Mouse (Mus musculus): ENCODE results near the gene Alpk1.
"Not testable (repeated sequence)": the region's sequence is repeated elsewhere in the genome, so short reads cannot be mapped to it uniquely, and the experiment has no call there.

The Alpk1 gene

DNA sequence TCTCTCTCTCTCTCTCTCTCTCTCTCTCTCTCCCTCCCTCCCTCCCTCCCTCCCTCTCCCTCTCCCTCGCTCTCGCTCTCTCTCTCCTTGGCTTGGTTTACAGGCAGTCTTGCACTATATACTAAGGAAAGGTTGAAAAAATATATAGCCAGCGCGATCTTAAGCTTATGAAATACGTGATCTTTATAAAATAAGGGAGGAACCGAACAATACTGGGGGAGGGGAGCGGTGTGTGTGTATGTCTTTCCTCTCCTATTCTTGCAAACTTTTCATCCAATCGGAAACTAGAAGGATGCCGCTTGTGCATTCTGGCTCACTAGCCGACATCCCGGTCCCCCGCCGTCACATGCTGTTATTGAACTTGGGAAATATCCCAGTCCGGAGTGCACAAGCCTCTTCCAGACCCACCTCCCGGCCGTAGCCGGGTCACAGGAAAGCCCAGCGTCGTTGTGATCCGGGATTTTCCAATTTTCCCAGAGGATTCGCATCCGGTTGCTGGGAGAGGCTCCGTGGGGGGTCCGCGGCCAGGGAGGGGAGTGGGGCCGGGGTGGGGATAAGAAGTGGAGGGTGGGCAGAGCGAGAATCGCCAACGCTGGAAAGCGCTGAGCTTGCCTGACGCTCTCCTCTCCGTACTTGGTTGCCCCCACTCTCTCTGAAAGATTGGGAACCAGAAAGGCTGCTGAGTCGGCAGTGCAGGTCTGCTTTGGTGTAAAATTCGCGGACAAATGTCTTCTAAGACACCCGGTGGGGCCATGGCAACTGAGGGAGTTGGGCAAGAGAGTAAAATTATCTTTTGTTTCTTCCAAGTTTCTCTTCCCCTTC lies 10.1 kb upstream of the Alpk1 start:
- DNase-seq (ENCODE audit: low spot score in 2 of 2) = peak in 1 of 2 experiments; percentile 28

DNA sequence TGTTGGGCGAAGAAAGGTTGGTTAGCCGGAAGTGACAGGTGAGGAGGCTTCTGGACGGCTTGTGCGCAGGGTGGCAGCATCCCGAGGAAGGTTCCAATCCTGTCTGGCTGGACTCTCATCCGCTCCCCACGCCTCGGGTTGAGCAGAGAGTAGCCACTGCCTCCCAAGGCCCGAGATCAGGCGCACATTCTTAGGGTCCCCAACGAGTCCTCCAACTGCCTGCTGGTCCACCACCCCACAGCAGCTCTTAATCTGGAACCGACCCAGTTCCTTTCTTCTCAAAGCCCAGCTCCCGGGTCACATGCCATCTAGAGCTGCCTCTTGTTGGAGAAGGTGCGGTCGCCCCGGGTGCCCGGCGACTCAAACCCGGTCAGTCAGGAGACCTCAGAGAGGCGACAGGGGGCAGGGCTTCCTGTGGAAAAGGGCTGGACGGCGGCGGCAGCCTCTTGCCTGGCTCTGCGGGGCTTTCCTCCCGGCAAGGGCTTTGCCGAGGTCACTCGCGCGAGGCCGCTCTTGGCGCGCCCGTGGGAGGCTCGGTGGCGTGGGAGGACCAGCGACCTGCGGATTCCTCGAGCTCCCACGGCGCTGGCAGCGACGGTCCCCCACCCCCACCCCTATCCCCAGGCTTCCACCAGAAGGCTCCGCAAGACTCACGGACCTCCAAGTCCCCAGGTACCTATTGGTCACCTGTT lies 9.3 kb upstream of the Alpk1 start, which contains the start of gene Tifa:
TSS of gene Tifa (plus strand) at position 306 of the 692 bp plus-strand sequence.
- peak; percentile 38 to 74 for DNase-seq (ENCODE audit: low spot score in 2 of 2)

- no peak for DNase-seq (ENCODE audit: low spot score in 2 of 2)
Observed at GRCm38 (mm10) chr3:127788919-127789318, 8.6 kb upstream of the Alpk1 start.

DNA sequence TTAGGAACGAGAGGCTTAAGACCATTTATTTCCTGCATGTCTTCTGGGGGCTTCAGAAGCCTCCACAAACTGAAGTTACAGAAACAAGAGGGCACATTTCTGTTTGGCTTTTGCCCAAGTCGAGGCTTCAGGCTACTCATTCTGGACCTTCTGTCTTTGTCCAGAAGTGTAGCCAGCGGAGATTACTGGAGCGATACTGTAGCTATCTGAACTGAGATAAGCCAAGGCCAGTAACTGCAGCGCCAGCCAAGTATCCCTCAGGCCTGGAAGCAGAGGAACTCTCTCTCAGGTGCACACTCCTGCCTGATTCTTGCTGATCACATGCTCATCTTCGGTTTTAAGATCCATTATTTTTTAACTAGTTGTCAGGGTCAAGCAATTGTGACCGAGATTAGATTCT lies 7.7 kb upstream of the Alpk1 start:
- no peak for DNase-seq (ENCODE audit: low spot score in 2 of 2)

- no peak for DNase-seq (ENCODE audit: low spot score in 2 of 2)
Observed at GRCm38 (mm10) chr3:127787032-127787431, 6.7 kb upstream of the Alpk1 start.

GRCm38 (mm10) chr3:127783680-127784079 lies 3.4 kb upstream of the Alpk1 start:
- not testable (repeated sequence) for DNase-seq (ENCODE audit: low spot score in 2 of 2)

- no peak for DNase-seq (ENCODE audit: low spot score in 2 of 2)
Observed at GRCm38 (mm10) chr3:127782921-127783320, 2.6 kb upstream of the Alpk1 start.

GRCm38 (mm10) chr3:127780921-127781320 lies 594 bp upstream of the Alpk1 start:
- DNase-seq (ENCODE audit: low spot score in 2 of 2) = no peak

- DNase-seq (ENCODE audit: low spot score in 2 of 2) = no peak
Observed at GRCm38 (mm10) chr3:127769146-127769545, 11.2 kb downstream of the Alpk1 start.

DNA sequence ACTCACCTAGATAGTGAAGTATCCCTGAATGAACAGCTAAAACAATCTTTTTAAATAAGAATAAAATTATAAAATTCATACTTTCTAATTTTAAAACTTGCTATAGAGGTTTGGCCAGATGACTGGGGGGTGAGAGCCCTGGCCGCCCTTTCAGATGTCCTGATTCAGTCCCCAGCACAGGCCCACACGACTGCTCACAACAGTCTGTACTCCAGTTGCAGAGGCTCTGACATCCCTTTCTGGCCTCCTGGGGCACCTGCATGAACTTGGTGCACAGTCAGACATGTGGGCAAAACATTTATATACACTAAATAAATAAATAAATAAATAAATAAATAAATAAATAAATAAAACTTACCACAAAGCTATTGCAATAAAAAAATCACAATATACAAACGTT lies 14.4 kb downstream of the Alpk1 start:
- no peak for DNase-seq (ENCODE audit: low spot score in 2 of 2)

DNA sequence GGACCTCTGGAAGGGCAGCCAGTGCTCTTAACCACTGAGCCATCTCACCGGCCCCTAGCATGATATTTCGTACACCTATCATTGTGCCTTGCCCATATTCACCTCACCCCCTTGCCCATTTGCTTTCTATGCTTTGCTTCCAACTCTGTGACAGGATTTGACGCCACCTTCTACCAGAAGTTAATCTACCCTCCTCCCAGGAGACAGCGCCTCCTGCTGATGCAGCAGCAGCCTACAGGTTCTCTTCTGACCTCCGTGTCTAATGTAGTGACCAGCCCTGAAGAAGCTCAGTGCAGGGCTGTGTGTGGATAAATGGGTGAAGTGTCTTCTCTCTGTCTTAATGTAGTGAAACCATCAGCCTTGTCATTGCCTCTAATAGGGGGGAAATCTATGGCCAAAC lies 15.8 kb downstream of the Alpk1 start:
- no peak for DNase-seq (ENCODE audit: low spot score in 2 of 2)

DNA sequence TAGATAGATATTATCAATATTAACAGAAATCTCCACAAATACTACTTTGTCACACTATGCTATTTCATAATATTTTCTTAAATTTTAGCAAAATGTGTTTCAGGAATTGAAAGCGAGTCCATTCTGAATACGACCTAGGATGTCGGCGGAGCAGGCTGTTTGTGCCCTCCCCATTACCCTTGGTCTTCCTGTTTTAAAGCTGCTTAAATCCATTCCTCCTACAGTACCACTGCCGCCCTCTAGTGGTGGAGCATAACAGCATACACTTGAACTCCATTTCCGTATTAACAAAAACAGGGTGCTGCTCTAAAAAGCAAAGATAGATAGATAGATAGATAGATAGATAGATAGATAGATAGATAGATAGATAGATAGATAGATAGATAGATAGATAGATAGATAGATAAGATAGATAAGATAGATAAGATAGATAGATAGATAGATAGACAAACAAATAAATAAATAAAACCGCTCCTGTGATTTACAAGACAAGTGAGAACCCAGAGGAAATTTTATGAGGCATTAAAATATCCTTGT lies 17.2 kb downstream of the Alpk1 start:
- peak; percentile 37 to 46 for DNase-seq (ENCODE audit: low spot score in 2 of 2)

DNA sequence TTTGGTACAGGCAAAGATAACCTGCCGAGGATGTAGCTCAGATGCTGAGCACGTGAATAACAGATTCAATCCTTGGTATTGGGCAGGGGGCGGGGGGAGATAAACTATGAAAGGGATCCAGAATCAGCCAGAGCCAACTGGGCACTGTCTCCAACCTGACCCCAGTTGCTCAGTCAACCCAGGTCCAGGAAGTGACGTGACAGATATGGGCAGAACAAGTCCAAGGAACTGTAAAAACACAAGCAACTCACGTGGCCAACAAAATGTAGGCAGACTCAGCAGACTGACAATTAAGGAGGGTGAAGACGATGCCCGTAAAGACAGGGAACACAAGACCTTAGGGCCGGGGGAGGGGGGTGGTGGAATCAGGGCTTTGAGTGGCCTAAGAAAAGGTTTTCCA lies 17.9 kb downstream of the Alpk1 start:
- DNase-seq (ENCODE audit: low spot score in 2 of 2) = no peak

- DNase-seq (ENCODE audit: low spot score in 2 of 2) = no peak
Observed at GRCm38 (mm10) chr3:127759212-127759611, 21.1 kb downstream of the Alpk1 start.

DNA sequence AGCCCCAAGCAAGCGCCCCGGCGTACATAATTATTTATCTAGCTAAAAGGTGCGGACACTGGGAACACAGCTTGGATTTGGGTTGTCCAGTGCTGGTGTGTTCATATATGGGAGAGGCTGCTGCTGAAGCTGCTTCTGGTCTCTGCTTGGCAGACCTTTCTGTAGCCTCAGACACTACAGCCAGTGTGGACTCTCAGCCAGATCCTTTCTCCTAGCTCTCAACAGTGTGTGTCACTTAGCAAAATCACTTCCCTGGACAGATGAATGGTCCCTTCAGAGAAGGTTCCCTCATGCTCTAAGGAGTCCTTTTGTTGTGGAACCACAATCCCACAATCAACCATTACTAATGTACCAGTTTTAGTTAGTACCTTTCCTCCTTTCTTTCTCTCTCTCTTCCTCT lies 21.5 kb downstream of the Alpk1 start:
- no peak for DNase-seq (ENCODE audit: low spot score in 2 of 2)

DNA sequence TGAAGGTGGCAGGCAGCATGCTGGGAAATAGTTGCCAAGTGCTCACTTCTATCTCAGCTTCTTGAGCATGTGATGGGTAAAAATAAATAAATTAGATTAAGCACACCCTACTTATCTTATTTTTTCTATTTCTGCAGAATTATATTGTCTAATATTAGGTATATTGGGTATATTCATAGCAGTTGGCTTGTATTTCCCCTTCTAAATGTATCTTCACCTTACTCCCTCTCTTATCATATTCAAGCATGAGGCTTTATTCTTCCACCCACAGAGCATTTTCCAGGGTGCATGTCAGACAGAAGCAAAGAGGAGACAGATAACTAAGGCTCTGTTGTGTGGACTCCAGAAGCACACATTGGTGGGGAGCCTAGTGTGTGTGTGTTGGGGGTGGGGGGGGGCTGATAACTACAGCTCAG lies 22.4 kb downstream of the Alpk1 start:
- no peak for DNase-seq (ENCODE audit: low spot score in 2 of 2)

DNA sequence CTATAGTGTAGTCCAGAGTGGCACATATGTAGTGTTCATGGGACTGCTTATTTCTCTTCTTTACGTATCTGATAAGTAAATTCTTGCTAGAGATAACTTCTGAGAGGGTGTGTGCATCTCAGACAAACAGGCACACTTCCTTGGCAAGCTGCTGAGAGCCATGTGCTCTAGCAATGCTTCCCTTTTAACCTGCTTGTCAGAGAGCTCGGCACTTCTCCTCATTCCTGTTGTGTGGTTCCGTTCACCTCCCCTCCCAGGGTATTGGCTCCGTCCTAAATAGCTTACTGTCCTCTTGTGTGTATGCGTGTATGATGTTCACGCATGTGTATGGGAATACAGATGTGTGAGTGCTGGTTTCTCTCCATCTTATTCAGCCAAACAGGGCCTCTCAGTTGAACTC lies 23.9 kb downstream of the Alpk1 start:
- no peak for DNase-seq (ENCODE audit: low spot score in 2 of 2)

- DNase-seq (ENCODE audit: low spot score in 2 of 2) = no peak
Observed at GRCm38 (mm10) chr3:127749981-127750562, 30.3 kb downstream of the Alpk1 start.

GRCm38 (mm10) chr3:127749266-127749665 lies 31.1 kb downstream of the Alpk1 start:
- no peak for DNase-seq (ENCODE audit: low spot score in 2 of 2)

GRCm38 (mm10) chr3:127748644-127749043 lies 31.7 kb downstream of the Alpk1 start:
- DNase-seq (ENCODE audit: low spot score in 2 of 2) = no peak

- DNase-seq (ENCODE audit: low spot score in 2 of 2) = no peak
Observed at GRCm38 (mm10) chr3:127745911-127746640, 34.3 kb downstream of the Alpk1 start.

- no peak for DNase-seq (ENCODE audit: low spot score in 2 of 2)
Observed at GRCm38 (mm10) chr3:127745504-127745903, 34.8 kb downstream of the Alpk1 start.
